Mouse (Mus musculus) midbrain, postnatal 0 days (tissue): ENCODE data around the gene Map1b. TPM values are rescaled to one million over a fixed set of nuclear protein-coding genes. Genes with fewer than 3 reads are reported as not detected.

ENCODE experiments used
- ATAC-seq: fragments of 200-750 bp; cut with Nextera tagmentation; 2 replicates; pipeline ENCODE4 v1.8.0; 2017; ENCODE audit warnings: moderate number of reproducible peaks, mild to moderate bottlenecking, moderate TSS enrichment, moderate library complexity; ENCODE audit not compliant: low FRiP score
- DNase-seq: peaks from one replicate; pipeline ENCODE4 v3.0.0-alpha.2; 2015; ENCODE audit warnings: low spot score
- H3K27ac ChIP-seq: fragments of 300-500 bp; sonication (generic); 2 replicates; pipeline ENCODE4 v1.5.1; 2014; ENCODE audit warnings: low read depth, mild to moderate bottlenecking, low read length, mixed read lengths
- H3K27me3 ChIP-seq: fragments of 300-500 bp; sonication (generic); 2 replicates; pipeline ENCODE4 v1.6.1; 2014; ENCODE audit warnings: low read length, control low read depth, mixed read lengths; ENCODE audit not compliant: insufficient read depth
- H3K36me3 ChIP-seq: fragments of 300-500 bp; sonication (generic); 2 replicates; pipeline ENCODE4 v1.6.1; 2014; ENCODE audit warnings: low read length, control low read depth, mixed read lengths; ENCODE audit not compliant: insufficient read depth
- H3K4me1 ChIP-seq: fragments of 300-500 bp; sonication (generic); 2 replicates; pipeline ENCODE4 v1.6.1; 2014; ENCODE audit warnings: mild to moderate bottlenecking, control low read depth, antibody characterized with exemption, low read length, mixed read lengths; ENCODE audit not compliant: insufficient read depth
- H3K4me2 ChIP-seq: fragments of 300-500 bp; sonication (generic); 2 replicates; pipeline ENCODE4 v1.6.1; 2014; ENCODE audit warnings: low read depth, mild to moderate bottlenecking, low read length, mixed read lengths; ENCODE audit not compliant: poor library complexity, severe bottlenecking
- H3K4me3 ChIP-seq: fragments of 300-500 bp; sonication (generic); 2 replicates; pipeline ENCODE4 v1.5.1; 2014; ENCODE audit warnings: low read depth, mild to moderate bottlenecking, low read length, moderate library complexity
- H3K9ac ChIP-seq: fragments of 300-500 bp; sonication (generic); replicated peaks from 2 replicates; pipeline ENCODE4 v1.6.1; 2014; ENCODE audit warnings: mild to moderate bottlenecking, low read length, moderate library complexity, mixed read lengths; ENCODE audit not compliant: poor library complexity, severe bottlenecking
- H3K9me3 ChIP-seq: fragments of 300-500 bp; sonication (generic); 2 replicates; pipeline ENCODE4 v1.6.1; 2016; ENCODE audit warnings: low read length, control low read depth
- CTCF ChIP-seq: IDR thresholded peaks from 2 replicates; pipeline ENCODE4 v1.5.1; 2016; ENCODE audit warnings: antibody characterized with exemption, mild to moderate bottlenecking
- WGBS: fragments of 180-500 bp; shearing (Covaris S2); extraction: QIAGEN DNeasy Blood & Tissue Kit; methylation state at CpG from one replicate; pipeline ENCODE4 v1.1.7; 2014; 5-methylcytosine and 5-hydroxymethylcytosine counted together
- polyA plus RNA-seq: library from polyadenylated mRNA; unstranded; fragments of >200 nt; fragmentation: Nextera tagmentation; extraction: Ambion mirVana; gene quantifications from 2 replicates; pipeline ENCODE4 v1.2.1, GENCODE M21; 2015
- total RNA-seq: library from RNA; depleted of rRNA; stranded (reverse); fragments of >200 nt; gene quantifications from 2 replicates; pipeline ENCODE4 v1.2.3, GENCODE M21; 2014

The Map1b gene
- total and polyA plus RNA-seq, 2 experiments from 2014 or later, result 913 to 2,125 TPM

DNA sequence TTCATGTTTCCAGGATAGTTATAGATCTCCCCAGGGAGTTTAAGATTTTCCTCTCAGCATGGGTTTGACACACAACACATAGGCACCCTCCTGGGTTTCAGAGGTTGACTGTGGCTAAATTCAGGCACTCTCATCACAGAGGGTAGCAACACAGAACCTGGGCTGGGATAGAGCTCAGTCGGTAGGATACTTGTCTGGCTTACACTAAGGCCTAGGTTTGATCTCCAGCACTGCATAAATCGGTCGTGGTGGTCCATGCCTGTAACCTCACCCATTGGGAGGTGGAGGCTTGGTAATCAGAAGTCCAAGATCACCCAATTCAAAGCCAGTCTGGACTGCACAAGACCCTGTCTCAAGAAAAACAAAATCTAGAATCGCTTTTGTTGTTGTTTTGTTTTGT, 68.1 kb downstream of the Map1b start:
- Histone ChIP-seq H3K36me3 (no peaks in the 10 kb centered on the region; the same call in 1 of the 2 replicates), H3K4me1 (peaks cover 48% of the 10 kb centered on the region), H3K27me3 (no peaks in the 10 kb centered on the region), H3K27ac (no peak overlapping the region), H3K9ac (no peak overlapping the region), H3K4me3 (no peak overlapping the region), H3K9me3 (no peaks in the 10 kb centered on the region), H3K4me2 (no peak overlapping the region)
- no peak for TF ChIP-seq CTCF
- no peak for DNase-seq
- ATAC-seq, result no peak
- 31% methylated on average over 4 of the region's 4 CpGs for WGBS

GRCm38 (mm10) chr13:99447403-99448199, 68.7 kb downstream of the Map1b start:
- H3K9me3 ChIP-seq, result no peaks in the 10 kb centered on the region
- H3K4me2 ChIP-seq, result 0 out of 2 replicates have a peak overlapping the region, but pooled peaks have one; percentile 10
- H3K36me3 ChIP-seq, result no peaks in the 10 kb centered on the region; the same call in 1 of the 2 replicates
- no peaks in the 10 kb centered on the region for H3K27me3 ChIP-seq
- no peak for TF ChIP-seq CTCF
- H3K4me1 ChIP-seq, result peaks cover 48% of the 10 kb centered on the region
- no peak overlapping the region for H3K4me3 ChIP-seq
- DNase-seq, result no peak
- ATAC-seq, result no peak
- H3K27ac ChIP-seq, result peak overlapping the region; percentile 39; the same call in 1 of the 2 replicates
- WGBS, result 15% methylated on average over 11 of the region's 11 CpGs
- H3K9ac ChIP-seq, result peak overlapping the region; percentile 29

DNA sequence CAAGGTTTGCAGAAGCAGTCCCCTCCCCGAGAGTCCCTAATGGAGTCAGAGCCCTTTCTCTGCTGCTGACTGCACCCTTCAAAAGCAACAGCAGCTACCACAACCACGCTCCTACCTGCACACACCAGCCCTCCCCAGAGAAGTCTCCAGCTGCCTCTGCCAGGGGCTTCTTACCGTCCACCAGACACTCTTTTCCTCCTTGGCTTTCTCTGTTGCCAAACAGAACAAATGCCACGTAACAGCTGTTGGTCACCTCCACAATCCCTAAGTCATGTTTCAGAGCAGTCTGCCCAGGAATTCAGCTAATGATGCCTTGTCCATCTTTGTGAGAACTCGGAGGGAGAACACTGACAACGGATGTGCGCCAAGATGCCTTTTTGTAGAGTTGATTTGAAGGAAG, 69.3 kb downstream of the Map1b start:
- Histone ChIP-seq H3K27me3 (no peaks in the 10 kb centered on the region), H3K9me3 (no peaks in the 10 kb centered on the region), H3K4me2 (0 out of 2 replicates have a peak overlapping the region, but pooled peaks have one; percentile 10), H3K27ac (peak overlapping the region; percentile 39; the same call in 1 of the 2 replicates), H3K4me1 (peaks cover 48% of the 10 kb centered on the region), H3K36me3 (peaks cover 1% of the 10 kb centered on the region), H3K9ac (peak overlapping the region; percentile 29), H3K4me3 (no peak overlapping the region)
- DNase-seq (no peak), ATAC-seq (no peak)
- no peak for TF ChIP-seq CTCF
- whole genome bisulfite sequencing, result 31% methylated on average over 7 of the region's 7 CpGs

DNA sequence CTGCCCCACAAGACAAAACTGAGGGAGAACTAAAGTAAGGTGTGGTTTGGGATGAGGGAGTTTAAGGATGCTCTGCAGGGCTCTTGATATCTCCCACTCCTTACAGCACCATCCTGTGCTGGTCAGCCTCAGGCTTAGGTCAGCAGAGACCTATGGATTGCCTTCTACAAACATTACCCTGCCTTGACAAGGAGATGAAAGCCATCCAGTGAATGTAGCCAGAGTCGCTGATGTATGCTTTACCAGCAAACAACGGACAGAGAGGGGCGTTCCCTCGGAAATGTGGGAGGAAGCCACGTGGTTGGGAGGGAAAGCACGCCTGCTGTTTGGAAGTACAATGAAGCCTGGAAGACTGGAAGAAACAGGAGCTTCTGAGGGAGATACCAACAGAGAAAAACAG, 71.5 kb downstream of the Map1b start:
- Histone ChIP-seq H3K9me3 (no peaks in the 10 kb centered on the region), H3K9ac (no peak overlapping the region), H3K4me2 (no peak overlapping the region), H3K27ac (no peak overlapping the region), H3K4me3 (no peak overlapping the region), H3K27me3 (no peaks in the 10 kb centered on the region), H3K36me3 (peaks cover 21% of the 10 kb centered on the region), H3K4me1 (peaks cover 43% of the 10 kb centered on the region)
- ATAC-seq (peak; percentile 6; the same call in 1 of the 2 replicates), DNase-seq (peak; percentile 36)
- WGBS, result 2% methylated on average over 6 of the region's 6 CpGs
- no peak for TF ChIP-seq CTCF

DNA sequence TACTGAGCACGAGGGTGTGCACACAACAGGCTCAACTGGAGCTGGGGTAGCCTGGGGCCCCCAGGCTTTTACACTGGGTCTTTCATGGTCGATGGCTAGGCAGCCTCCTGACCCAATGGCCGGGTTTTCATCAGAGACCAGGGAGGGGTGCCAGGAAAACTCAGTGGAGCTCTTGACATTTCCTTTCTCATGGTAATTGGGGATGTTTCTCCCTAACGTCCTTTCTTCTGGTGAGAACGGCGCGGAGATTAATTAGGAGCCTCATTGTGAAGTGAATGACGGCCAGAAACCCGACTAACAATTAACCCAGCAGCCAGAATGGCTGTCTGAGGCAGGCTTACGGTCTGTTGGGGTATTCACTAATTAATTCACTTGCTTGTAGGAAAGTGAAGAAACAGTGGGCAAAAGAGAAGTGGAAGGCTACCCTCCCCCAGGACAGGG, 71.9 kb downstream of the Map1b start:
- no peaks in the 10 kb centered on the region for H3K27me3 ChIP-seq
- H3K4me1 ChIP-seq, result peaks cover 38% of the 10 kb centered on the region
- TF ChIP-seq CTCF, result no peak
- H3K27ac ChIP-seq, result peak overlapping the region; percentile 62
- DNase-seq (peak; percentile 88), ATAC-seq (peak; percentile 73)
- no peaks in the 10 kb centered on the region for H3K9me3 ChIP-seq
- no peak overlapping the region for H3K9ac ChIP-seq
- H3K4me3 ChIP-seq, result no peak overlapping the region
- WGBS, result 11% methylated on average over 10 of the region's 10 CpGs
- H3K4me2 ChIP-seq, result no peak overlapping the region
- H3K36me3 ChIP-seq, result peaks cover 23% of the 10 kb centered on the region

DNA sequence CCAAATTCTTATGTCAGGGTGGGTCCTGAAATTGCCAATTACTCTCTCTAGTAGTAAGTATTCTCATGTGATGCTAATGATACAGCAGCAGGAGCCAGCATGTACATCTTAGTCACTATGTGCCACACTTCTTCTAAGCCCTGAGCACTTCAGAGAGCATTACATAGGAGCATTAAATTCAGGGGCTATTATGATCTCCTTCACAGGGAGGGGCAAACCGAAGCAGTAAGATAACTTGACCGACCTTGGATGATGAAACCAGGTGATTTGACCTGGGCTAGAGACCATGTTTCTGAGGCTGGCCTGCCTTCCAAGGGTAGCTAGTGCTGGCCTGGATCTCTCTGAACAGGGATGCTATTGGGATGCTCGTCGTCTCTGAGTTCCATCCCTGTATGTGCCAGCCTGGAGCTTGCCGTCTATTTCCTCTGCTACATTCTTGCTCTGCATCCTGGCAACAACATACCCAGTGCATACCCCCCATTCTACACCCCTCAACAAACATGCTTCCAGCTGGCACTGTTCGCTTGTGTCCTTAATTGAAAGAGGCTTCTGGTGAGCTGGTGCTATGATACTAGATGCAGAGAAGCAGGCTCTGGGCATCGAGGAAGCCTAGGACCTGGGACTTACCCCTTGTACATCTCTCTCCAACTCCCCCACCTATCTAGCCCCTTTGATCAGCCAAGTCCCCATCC, 72.7 kb downstream of the Map1b start:
- DNase-seq (peak; percentile 79), ATAC-seq (peak; percentile 50)
- Histone ChIP-seq H3K27ac (peak overlapping the region; percentile 62), H3K4me1 (peaks cover 33% of the 10 kb centered on the region), H3K36me3 (peaks cover 23% of the 10 kb centered on the region), H3K4me2 (no peak overlapping the region), H3K4me3 (no peak overlapping the region), H3K9ac (no peak overlapping the region), H3K9me3 (no peaks in the 10 kb centered on the region), H3K27me3 (no peaks in the 10 kb centered on the region)
- no peak for TF ChIP-seq CTCF
- 14% methylated on average over 7 of the region's 7 CpGs for WGBS
